Mouse (Mus musculus) kidney, postnatal 10 days (tissue): Measurements from ENCODE around the gene Brd1.

Experiments used
- DNase-seq: peaks from one replicate; pipeline ENCODE4 v3.0.0; 2021; ENCODE audit warnings: mixed read lengths

The Brd1 gene

DNA sequence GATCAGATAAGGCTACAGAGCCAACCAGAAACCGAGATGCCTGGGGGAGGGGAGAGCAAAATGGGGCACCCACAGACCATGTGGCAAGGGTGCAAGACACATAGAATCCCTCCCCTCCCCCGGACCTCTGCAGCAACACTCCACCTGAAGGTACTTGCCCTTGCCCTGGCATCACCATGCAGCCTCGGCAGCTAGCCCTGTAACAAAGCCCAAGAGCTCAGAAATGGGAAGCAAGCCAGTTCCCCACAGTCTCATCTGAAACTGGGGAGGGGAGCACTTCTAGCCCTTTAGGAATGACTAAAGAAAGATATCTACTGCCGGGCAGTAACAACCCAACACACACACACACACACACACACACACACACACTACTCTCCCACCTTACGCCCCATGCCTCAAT lies 53.1 kb downstream of the Brd1 start:
- no peak for DNase-seq

- DNase-seq, result no peak
Observed at GRCm38 (mm10) chr15:88677568-88677967, 56.5 kb downstream of the Brd1 start.

GRCm38 (mm10) chr15:88675998-88676397 lies 58.0 kb downstream of the Brd1 start:
- no peak for DNase-seq

- no peak for DNase-seq
Observed at GRCm38 (mm10) chr15:88668693-88669092, 65.3 kb downstream of the Brd1 start.

GRCm38 (mm10) chr15:88667653-88668052 lies 66.4 kb downstream of the Brd1 start:
- no peak for DNase-seq

- no peak for DNase-seq
Observed at GRCm38 (mm10) chr15:88665846-88666245, 68.2 kb downstream of the Brd1 start.

DNA sequence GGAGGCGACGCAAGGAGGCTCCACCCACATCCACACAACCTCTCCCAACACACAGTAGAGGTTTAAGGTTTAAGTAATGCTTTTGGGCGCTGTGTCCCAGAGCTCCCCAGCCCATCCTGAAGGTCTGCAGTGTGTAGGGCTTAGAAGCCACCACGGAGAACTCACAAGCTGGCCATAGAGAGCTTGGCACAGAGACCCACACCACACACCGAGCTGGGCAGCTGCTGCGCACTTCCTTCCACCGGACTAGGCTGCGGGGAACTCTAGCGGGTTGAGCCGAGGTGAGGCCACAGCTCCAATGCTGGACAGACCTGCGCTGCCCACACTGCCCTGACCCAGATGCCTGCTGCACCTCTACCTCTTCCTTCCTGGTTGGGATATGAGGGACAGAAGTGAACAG lies 71.0 kb downstream of the Brd1 start:
- no peak for DNase-seq

DNA sequence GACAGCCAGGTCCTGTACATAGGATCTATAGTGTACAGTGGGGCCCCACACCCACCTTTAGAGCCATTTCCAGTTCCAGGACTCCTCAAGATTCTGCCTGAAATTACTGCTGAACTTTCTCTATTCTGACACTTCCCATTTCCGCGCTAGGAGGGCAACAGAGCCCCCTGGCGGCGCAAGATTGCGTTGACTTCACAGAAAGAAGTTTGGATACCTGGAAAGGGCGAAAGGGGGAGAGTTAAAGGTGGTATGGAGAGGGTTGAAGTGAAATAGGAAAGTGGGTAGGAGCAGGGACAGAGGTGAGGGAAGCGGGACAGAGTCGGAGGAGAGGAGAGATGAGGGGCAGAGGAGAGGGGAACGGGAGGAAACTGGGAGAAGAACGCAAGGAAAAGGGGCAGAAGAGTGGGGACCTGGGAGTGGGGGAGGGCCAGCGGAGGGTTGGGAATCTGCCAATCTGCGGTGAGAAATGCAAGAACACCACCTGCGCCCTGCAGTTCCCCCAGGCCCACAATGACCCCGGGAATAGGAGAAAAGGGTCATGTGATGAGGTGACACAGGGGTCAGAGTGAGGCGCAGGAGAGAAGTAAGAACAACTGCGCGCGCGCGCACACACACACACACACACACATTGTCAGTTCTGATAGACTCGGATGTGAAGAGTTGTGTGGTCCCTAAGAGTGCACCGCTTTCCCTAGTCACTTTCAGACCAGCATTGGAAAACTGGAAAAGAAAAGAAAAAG lies 71.8 kb downstream of the Brd1 start:
- DNase-seq, result peak; percentile 75

DNA sequence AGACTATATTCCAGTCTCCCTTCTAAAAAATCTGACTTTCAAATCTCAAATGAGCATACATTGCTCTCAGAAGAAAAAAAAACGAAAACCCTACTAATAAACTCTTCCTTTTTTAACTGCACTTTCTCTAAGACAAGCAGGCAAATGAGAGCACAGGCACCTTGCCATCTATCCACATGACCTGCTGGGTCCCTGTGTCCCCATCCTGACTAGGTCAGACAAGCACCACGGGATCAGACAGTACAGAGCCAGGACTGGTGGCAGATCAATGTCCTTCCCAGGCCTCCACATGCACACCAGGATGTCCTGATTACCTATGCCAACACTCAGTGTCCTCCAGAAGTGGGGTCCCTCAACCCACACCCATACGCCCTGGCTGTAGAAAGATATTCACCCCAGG lies 72.4 kb downstream of the Brd1 start:
- no peak for DNase-seq

GRCm38 (mm10) chr15:88652006-88652405 lies 82.0 kb downstream of the Brd1 start:
- peak; percentile 14 for DNase-seq

DNA sequence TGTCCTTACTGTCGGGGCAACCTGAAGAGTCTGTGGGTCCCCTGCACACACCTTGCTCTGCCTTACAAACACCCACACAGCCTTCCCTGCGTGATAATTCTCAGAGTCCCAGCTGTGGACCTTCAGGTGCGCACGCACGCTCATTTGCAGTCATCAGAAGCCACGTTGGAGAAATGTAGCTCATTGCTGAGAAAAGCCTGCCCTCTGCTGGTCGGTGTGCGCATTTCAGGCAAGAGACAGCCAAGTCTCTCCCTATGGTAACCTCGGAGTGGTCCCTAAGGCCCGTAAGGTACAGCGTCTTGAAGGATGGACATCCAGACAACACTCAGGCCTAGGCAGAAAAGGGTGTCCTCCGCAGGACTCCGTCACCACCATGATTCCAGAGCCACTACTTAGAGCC lies 83.0 kb downstream of the Brd1 start:
- peak; percentile 72 for DNase-seq
